Mouse (Mus musculus) ZHBTc4 (cell line): ENCODE data around the gene Sash3.
"Not testable (repeated sequence)": the region's sequence is repeated elsewhere in the genome, so short reads cannot be mapped to it uniquely, and the experiment has no call there.

Source experiments
- DNase-seq: peaks from one replicate; pipeline ENCODE4 v3.0.0-alpha.2; 2011; ENCODE audit warnings: low read depth, low spot score

The Sash3 gene

GRCm38 (mm10) chrX:48202995-48203394 is 56.8 kb downstream of the Sash3 start:
- DNase-seq, result no peak

GRCm38 (mm10) chrX:48203763-48204162 is 57.5 kb downstream of the Sash3 start:
- no peak for DNase-seq

DNA sequence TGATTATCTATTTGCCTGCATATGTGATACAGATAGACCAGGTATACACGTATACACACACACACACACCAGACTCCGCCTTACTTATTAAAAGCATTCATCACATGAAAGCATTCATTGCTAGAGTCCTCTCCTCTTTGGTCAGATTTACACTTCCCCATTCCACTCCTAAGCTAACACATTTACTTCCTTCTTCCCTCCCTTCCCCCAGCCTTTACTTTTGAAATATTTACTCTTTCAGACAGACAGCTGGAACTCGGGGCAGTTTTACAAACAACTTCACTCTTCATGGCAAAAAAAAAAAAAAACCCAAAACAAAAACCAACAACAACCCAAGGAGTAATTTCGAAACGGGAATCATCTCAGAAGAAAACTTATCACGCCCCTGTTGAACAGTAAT is 58.2 kb downstream of the Sash3 start:
- no peak for DNase-seq

- DNase-seq, result peak; percentile 62
These were observed 61.7 kb downstream of the Sash3 start for GRCm38 (mm10) chrX:48207761-48208487.

GRCm38 (mm10) chrX:48208519-48209185 is 62.4 kb downstream of the Sash3 start, which contains the start of gene Zdhhc9:
Gene Zdhhc9 (minus strand): TSS chrX:48208878.
- DNase-seq, result peak; percentile 91

DNA sequence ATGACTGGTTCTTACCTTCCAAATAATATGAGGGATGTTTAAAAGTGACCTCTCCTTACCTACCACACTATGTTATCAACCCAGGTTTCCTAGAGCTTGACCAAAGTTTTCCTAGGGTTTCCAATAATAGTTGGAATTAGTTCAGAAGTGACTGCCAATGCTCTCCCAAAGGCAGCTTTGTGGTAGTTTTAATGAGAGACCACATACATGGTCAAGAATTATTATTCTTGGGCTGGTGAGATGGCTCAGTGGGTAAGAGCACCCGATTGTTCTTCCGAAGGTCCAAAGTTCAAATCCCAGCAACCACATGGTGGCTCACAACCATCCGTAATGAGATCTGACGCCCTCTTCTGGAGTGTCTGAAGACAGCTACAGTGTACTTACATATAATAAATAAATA is 63.5 kb downstream of the Sash3 start:
- not testable (repeated sequence) for DNase-seq
